Mouse (Mus musculus): ENCODE data around the gene Ivl. TPM values are rescaled to one million over a fixed set of nuclear protein-coding genes. Genes with fewer than 3 reads are reported as not detected.

Gene Ivl
- polyA plus RNA-seq, 1 experiment: 0.26 TPM

- no peaks in the 10 kb centered on the region for H3K36me3 ChIP-seq (ENCODE audit: control insufficient read depth, insufficient read depth, low read length)
- H3K27me3 ChIP-seq (ENCODE audit: control insufficient read depth, insufficient read depth, low read length): no peaks in the 10 kb centered on the region
Measured at GRCm38 (mm10) chr3:92598429-92598828, 24.9 kb upstream of the Ivl start.

GRCm38 (mm10) chr3:92588858-92589257 is 15.3 kb upstream of the Ivl start, which contains the start of gene Smcp:
TSS of gene Smcp (minus strand) at chr3:92588997.
- Histone ChIP-seq H3K4me1 (replicated peaks; ENCODE audit: control insufficient read depth, insufficient read depth, low read length) (no peaks in the 10 kb centered on the region), H3K27ac (ENCODE audit: control insufficient read depth, insufficient read depth, low read length) (no peak within 1 kb of the TSS), H3K36me3 (ENCODE audit: control insufficient read depth, insufficient read depth, low read length) (no peaks in the 10 kb centered on the region), H3K4me3 (ENCODE audit: control insufficient read depth, insufficient read depth, low read length) (no peak within 1 kb of the TSS), H3K27me3 (ENCODE audit: control insufficient read depth, insufficient read depth, low read length) (no peaks in the 10 kb centered on the region)
- DNase-seq: no peak
- WGBS: 71% methylated on average over 1 of the region's 1 CpGs
- TF ChIP-seq POLR2A (IDR thresholded peaks at IDR 0.05; ENCODE audit: control insufficient read depth, extremely low read depth, insufficient read depth, low read length, poor library complexity) (no peak), CTCF (IDR thresholded peaks at IDR 0.05; ENCODE audit: borderline replicate concordance, control insufficient read depth, extremely low read depth, insufficient read depth, low read length, poor library complexity) (no peak)

More at GRCm38 (mm10) chr3:92598429-92598828, 24.9 kb upstream of the Ivl start:
- H3K27ac ChIP-seq (ENCODE audit: control insufficient read depth, insufficient read depth, low read length): no peak overlapping the region
- DNase-seq: no peak
- no peak for TF ChIP-seq POLR2A (IDR thresholded peaks at IDR 0.05; ENCODE audit: control insufficient read depth, extremely low read depth, insufficient read depth, low read length, poor library complexity)
- TF ChIP-seq CTCF (IDR thresholded peaks at IDR 0.05; ENCODE audit: borderline replicate concordance, control insufficient read depth, extremely low read depth, insufficient read depth, low read length, poor library complexity): no peak
- 93% methylated on average over 2 of the region's 2 CpGs for WGBS
- no peak overlapping the region for H3K4me3 ChIP-seq (ENCODE audit: control insufficient read depth, insufficient read depth, low read length)
- no peaks in the 10 kb centered on the region for H3K4me1 ChIP-seq (replicated peaks; ENCODE audit: control insufficient read depth, insufficient read depth, low read length)

- no peaks in the 10 kb centered on the region for H3K4me1 ChIP-seq (replicated peaks; ENCODE audit: control insufficient read depth, insufficient read depth, low read length)
- H3K27ac ChIP-seq (ENCODE audit: control insufficient read depth, insufficient read depth, low read length): no peak overlapping the region
- H3K36me3 ChIP-seq (ENCODE audit: control insufficient read depth, insufficient read depth, low read length): no peaks in the 10 kb centered on the region
- DNase-seq: no peak
- no peak overlapping the region for H3K4me3 ChIP-seq (ENCODE audit: control insufficient read depth, insufficient read depth, low read length)
- 88% methylated on average over 3 of the region's 3 CpGs for WGBS
- no peak for TF ChIP-seq POLR2A (IDR thresholded peaks at IDR 0.05; ENCODE audit: control insufficient read depth, extremely low read depth, insufficient read depth, low read length, poor library complexity)
- TF ChIP-seq CTCF (IDR thresholded peaks at IDR 0.05; ENCODE audit: borderline replicate concordance, control insufficient read depth, extremely low read depth, insufficient read depth, low read length, poor library complexity): no peak
- no peaks in the 10 kb centered on the region for H3K27me3 ChIP-seq (ENCODE audit: control insufficient read depth, insufficient read depth, low read length)
Measured at GRCm38 (mm10) chr3:92587190-92587589, 13.7 kb upstream of the Ivl start.

DNA sequence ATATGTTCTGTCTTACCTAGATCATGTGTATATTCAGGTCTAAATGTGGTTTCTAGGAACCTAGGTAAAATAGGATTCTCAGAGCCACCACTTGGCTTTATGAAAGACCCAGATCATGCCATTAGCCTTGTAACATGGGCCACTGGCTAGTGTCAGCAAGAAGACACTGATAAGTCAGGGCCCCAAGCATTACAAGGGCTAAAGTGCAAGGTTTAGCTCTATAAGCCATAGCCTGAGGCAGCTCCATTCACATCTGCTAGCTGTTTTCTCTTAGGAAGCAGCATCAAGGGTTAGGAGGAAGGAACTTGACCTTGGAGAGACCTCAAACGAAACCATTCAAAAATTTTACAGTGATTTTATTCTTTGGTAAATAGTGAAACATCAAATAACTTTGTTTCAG is 11.5 kb upstream of the Ivl start:
- no peaks in the 10 kb centered on the region for H3K27me3 ChIP-seq (ENCODE audit: control insufficient read depth, insufficient read depth, low read length)
- TF ChIP-seq CTCF (IDR thresholded peaks at IDR 0.05; ENCODE audit: borderline replicate concordance, control insufficient read depth, extremely low read depth, insufficient read depth, low read length, poor library complexity) (no peak), POLR2A (IDR thresholded peaks at IDR 0.05; ENCODE audit: control insufficient read depth, extremely low read depth, insufficient read depth, low read length, poor library complexity) (no peak)
- no peak overlapping the region for H3K4me3 ChIP-seq (ENCODE audit: control insufficient read depth, insufficient read depth, low read length)
- no peak for DNase-seq
- no peaks in the 10 kb centered on the region for H3K4me1 ChIP-seq (replicated peaks; ENCODE audit: control insufficient read depth, insufficient read depth, low read length)
- H3K36me3 ChIP-seq (ENCODE audit: control insufficient read depth, insufficient read depth, low read length): no peaks in the 10 kb centered on the region
- WGBS: 55% methylated on average over 1 of the region's 1 CpGs
- H3K27ac ChIP-seq (ENCODE audit: control insufficient read depth, insufficient read depth, low read length): no peak overlapping the region

- DNase-seq: no peak
- Histone ChIP-seq H3K27ac (ENCODE audit: control insufficient read depth, insufficient read depth, low read length) (no peak overlapping the region), H3K4me3 (ENCODE audit: control insufficient read depth, insufficient read depth, low read length) (no peak overlapping the region), H3K27me3 (ENCODE audit: control insufficient read depth, insufficient read depth, low read length) (no peaks in the 10 kb centered on the region), H3K4me1 (replicated peaks; ENCODE audit: control insufficient read depth, insufficient read depth, low read length) (no peaks in the 10 kb centered on the region), H3K36me3 (ENCODE audit: control insufficient read depth, insufficient read depth, low read length) (no peaks in the 10 kb centered on the region)
- whole genome bisulfite sequencing: 82% methylated on average over 3 of the region's 3 CpGs
- TF ChIP-seq POLR2A (IDR thresholded peaks at IDR 0.05; ENCODE audit: control insufficient read depth, extremely low read depth, insufficient read depth, low read length, poor library complexity): no peak
Measured at GRCm38 (mm10) chr3:92583164-92583826, 9.8 kb upstream of the Ivl start.

- Histone ChIP-seq H3K4me3 (ENCODE audit: control insufficient read depth, insufficient read depth, low read length) (no peak overlapping the region), H3K27ac (ENCODE audit: control insufficient read depth, insufficient read depth, low read length) (no peak overlapping the region), H3K27me3 (ENCODE audit: control insufficient read depth, insufficient read depth, low read length) (no peaks in the 10 kb centered on the region), H3K36me3 (ENCODE audit: control insufficient read depth, insufficient read depth, low read length) (no peaks in the 10 kb centered on the region), H3K4me1 (replicated peaks; ENCODE audit: control insufficient read depth, insufficient read depth, low read length) (no peaks in the 10 kb centered on the region)
- no peak for TF ChIP-seq POLR2A (IDR thresholded peaks at IDR 0.05; ENCODE audit: control insufficient read depth, extremely low read depth, insufficient read depth, low read length, poor library complexity)
- no peak for TF ChIP-seq CTCF (IDR thresholded peaks at IDR 0.05; ENCODE audit: borderline replicate concordance, control insufficient read depth, extremely low read depth, insufficient read depth, low read length, poor library complexity)
- no peak for DNase-seq
- WGBS: 84% methylated on average over 1 of the region's 1 CpGs
Measured at GRCm38 (mm10) chr3:92579508-92579907, 6.0 kb upstream of the Ivl start.
